Mouse (Mus musculus) kidney, adult 2 months (tissue): ENCODE measurements around the gene Rnf157.

ENCODE experiments used
- CTCF ChIP-seq: fragments of 200-500 bp; conservative IDR thresholded peaks from 2 replicates; pipeline ENCODE4 v1.5.1; 2011; ENCODE audit warnings: low read depth, mild to moderate bottlenecking, control low read depth, low read length, moderate library complexity, mixed read lengths; ENCODE audit not compliant: insufficient read depth, insufficient read length
- POLR2A ChIP-seq: fragments of 200-500 bp; IDR thresholded peaks from one replicate; pipeline ENCODE4 v1.6.1; 2011; ENCODE audit warnings: low read depth, low read length, control low read depth

DNA sequence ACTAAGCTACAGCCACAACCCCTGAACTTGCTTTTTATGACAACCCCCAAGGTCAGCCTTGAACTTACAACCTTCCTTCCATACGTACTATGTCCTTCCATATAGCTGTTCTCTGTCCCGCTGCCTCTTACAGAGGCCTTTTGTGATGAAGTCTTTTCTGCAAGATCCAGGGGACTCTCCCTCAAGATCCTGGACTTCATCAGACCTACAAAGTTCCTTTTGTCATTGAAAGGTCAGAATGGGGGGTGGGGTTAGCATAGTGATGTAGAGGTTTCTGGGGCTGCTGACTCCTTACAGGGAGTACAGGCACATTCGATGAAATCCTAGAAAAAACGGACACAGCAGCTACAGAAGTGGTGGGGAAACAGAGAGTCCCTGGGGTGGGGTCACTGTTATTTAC is 47.0 kb upstream of the Rnf157 start:
- TF ChIP-seq POLR2A (no peak), CTCF (no peak)
